In genomic region chr7:141818267-141818666, GRCm38 (mm10) we compare ENCODE assay signal across 16 mouse cellular contexts. TPM values are rescaled to one million over a fixed set of nuclear protein-coding genes. Genes with fewer than 3 reads are reported as not detected.
DNase-seq lines count a peak whose midpoint lies in the region; ATAC-seq and TF ChIP-seq lines count a peak whose summit lies in the region.
"Had no signal": no experiment of that assay in that cellular context is flagged by ENCODE, and none has a peak within 500 bp of the region (broad histone marks: within the 10 kb centered on the region; RNA-seq: fewer than 3 reads in every experiment).

No protein-coding gene starts in this region.

- ATAC-seq in hindbrain, postnatal 0 days: no peak
- ATAC-seq in hindbrain, embryonic 14.5 days (ENCODE audit: low FRiP score): no peak
- no peak for ATAC-seq in liver, postnatal 0 days
- ATAC-seq in Patski: peak; percentile 2
- peak; percentile 56 for ATAC-seq in megakaryocyte-erythroid progenitor cell, adult 5-6 weeks (replicated peaks; ENCODE audit: low FRiP score, low TSS enrichment, poor library complexity, severe bottlenecking)
- ATAC-seq in megakaryocyte, adult 5-6 weeks (ENCODE audit: poor library complexity, severe bottlenecking): no peak
- ATAC-seq: CD4-positive, CD25-positive, alpha-beta regulatory T cell, adult 4 months had no signal

- 72% methylated on average over 3 of the region's 3 CpGs for WGBS in hindbrain, postnatal 0 days
- 90% methylated on average over 3 of the region's 3 CpGs for WGBS in hindbrain, embryonic 14.5 days
- 74% methylated on average over 3 of the region's 3 CpGs for WGBS in liver, postnatal 0 days (ENCODE audit: insufficient replicate concordance)

- DNase-seq in hindbrain, postnatal 0 days (ENCODE audit: low spot score): no peak
- DNase-seq in hindbrain, embryonic 14.5 days (ENCODE audit: low spot score): no peak
- DNase-seq in liver, postnatal 0 days: no peak
- DNase-seq in liver: no peak
- DNase-seq in Patski (ENCODE audit: low read depth, low spot score): no peak
- no peak for DNase-seq in cerebellum, adult 11-12 months

- H3K27ac ChIP-seq in hindbrain, postnatal 0 days: no peak overlapping the region
- no peak overlapping the region for H3K27ac ChIP-seq in hindbrain, embryonic 14.5 days
- no peak overlapping the region for H3K27ac ChIP-seq in liver, postnatal 0 days (ENCODE audit: low read depth)
- H3K27ac ChIP-seq: neural tube, embryonic 15.5 days had no signal

- POLR2A ChIA-PET in Patski (lab: Charles Lee): interaction anchor here (1.4 kb wide), 1 partner anchor 18 kb away, joined by 3 read pairs; no protein-coding TSS in a partner anchor

- no peaks in the 10 kb centered on the region for H3K36me3 ChIP-seq in hindbrain, postnatal 0 days (ENCODE audit: insufficient read depth, low read length)
- no peaks in the 10 kb centered on the region for H3K36me3 ChIP-seq in hindbrain, embryonic 14.5 days (replicated peaks; ENCODE audit: control insufficient read depth, insufficient read depth)
- no peaks in the 10 kb centered on the region for H3K36me3 ChIP-seq in liver, postnatal 0 days (replicated peaks; ENCODE audit: insufficient read depth, low read length)
- H3K36me3 ChIP-seq: neural tube, embryonic 15.5 days had no signal

- TF ChIP-seq CTCF in hindbrain, postnatal 0 days (IDR thresholded peaks at IDR 0.05; ENCODE audit: low read depth): 0 out of 2 replicates have a peak, but pooled peaks have one; percentile 8
- peak; percentile 41 for TF ChIP-seq CTCF in liver, postnatal 0 days (IDR thresholded peaks at IDR 0.05; ENCODE audit: low read depth)
- TF ChIP-seq CTCF in Patski (IDR thresholded peaks at IDR 0.05): no peak

- no peaks in the 10 kb centered on the region; the same call in 1 of the 2 replicates for H3K4me1 ChIP-seq in hindbrain, postnatal 0 days (ENCODE audit: insufficient read depth, low read length)
- no peaks in the 10 kb centered on the region for H3K4me1 ChIP-seq in hindbrain, embryonic 14.5 days (replicated peaks; ENCODE audit: control insufficient read depth, insufficient read depth, low read length)
- no peaks in the 10 kb centered on the region for H3K4me1 ChIP-seq in liver, postnatal 0 days (ENCODE audit: insufficient read depth)

- no peak overlapping the region for H3K4me3 ChIP-seq in hindbrain, postnatal 0 days (ENCODE audit: low read length)
- no peak overlapping the region for H3K4me3 ChIP-seq in hindbrain, embryonic 14.5 days (replicated peaks; ENCODE audit: low read length)
- no peak overlapping the region for H3K4me3 ChIP-seq in liver, postnatal 0 days (ENCODE audit: low read depth, low read length)
- H3K4me3 ChIP-seq: megakaryocyte, embryonic 14.5 days; neural tube, embryonic 15.5 days had no signal

- no peaks in the 10 kb centered on the region for H3K9me3 ChIP-seq in hindbrain, postnatal 0 days (ENCODE audit: low read length)
- no peaks in the 10 kb centered on the region for H3K9me3 ChIP-seq in hindbrain, embryonic 14.5 days (ENCODE audit: control insufficient read depth, low read length)
- no peaks in the 10 kb centered on the region for H3K9me3 ChIP-seq in liver, postnatal 0 days (ENCODE audit: low read length)
- H3K9me3 ChIP-seq: megakaryocyte, embryonic 14.5 days; neural tube, embryonic 15.5 days had no signal

- H3K9ac ChIP-seq in hindbrain, postnatal 0 days (replicated peaks; ENCODE audit: low read length): no peak overlapping the region
- H3K9ac ChIP-seq in hindbrain, embryonic 14.5 days: no peak overlapping the region
- no peak overlapping the region for H3K9ac ChIP-seq in liver, postnatal 0 days (replicated peaks)
- H3K9ac ChIP-seq: neural tube, embryonic 15.5 days had no signal

- no peak for TF ChIP-seq EP300 in liver, postnatal 0 days (IDR thresholded peaks at IDR 0.05; ENCODE audit: low read depth)

- H3K4me2 ChIP-seq in hindbrain, postnatal 0 days (ENCODE audit: low read depth, low read length): no peak overlapping the region
- no peak overlapping the region for H3K4me2 ChIP-seq in hindbrain, embryonic 14.5 days (replicated peaks)
- no peak overlapping the region for H3K4me2 ChIP-seq in liver, postnatal 0 days (ENCODE audit: low read depth, low read length)
- H3K4me2 ChIP-seq: neural tube, embryonic 15.5 days had no signal

- CTCF ChIA-PET in Patski (lab: Charles Lee): interaction anchor here (1.0 kb wide), 1 partner anchor 17 kb away, joined by 4 read pairs; no protein-coding TSS in a partner anchor

- no peaks in the 10 kb centered on the region for H3K27me3 ChIP-seq in hindbrain, postnatal 0 days (ENCODE audit: insufficient read depth, low read length)
- no peaks in the 10 kb centered on the region for H3K27me3 ChIP-seq in hindbrain, embryonic 14.5 days (ENCODE audit: control insufficient read depth, insufficient read depth, low read length)
- H3K27me3 ChIP-seq in liver, postnatal 0 days (ENCODE audit: insufficient read depth, low read length): no peaks in the 10 kb centered on the region
- H3K27me3 ChIP-seq in Patski: no peaks in the 10 kb centered on the region
- H3K27me3 ChIP-seq: neural tube, embryonic 15.5 days had no signal

- in situ Hi-C loops in Patski (cut with MboI; ENCODE audit: low pct_unique_long_range_greater_than_20kb): no loop called here

RNA-seq across cellular contexts. Expression of gene Muc5b, which starts 20.6 kb away (rescaled TPM):
- total RNA-seq in hindbrain, postnatal 0 days (2014; rRNA removed): not detected in 2 replicates
- polyA plus RNA-seq in hindbrain, postnatal 0 days (2015; fragmentation: Nextera tagmentation; extraction: Ambion mirVana): 0.03 TPM in 2 replicates
- 0.03 TPM in 1 of 2 replicates, not detected in the other for polyA plus RNA-seq in hindbrain, embryonic 14.5 days (2014; fragmentation: Nextera tagmentation; extraction: Ambion mirVana)
- polyA plus RNA-seq in liver, postnatal 0 days (2015; fragmentation: Nextera tagmentation; extraction: Ambion mirVana): not detected in 2 replicates
- polyA plus RNA-seq in Patski (2021): not detected
- total RNA-seq in megakaryocyte-erythroid progenitor cell, adult 5-6 weeks (2014; fragmentation: Nextera tagmentation): not detected in 2 replicates
- not detected in 2 replicates for total RNA-seq in megakaryocyte-erythroid progenitor cell, adult 5-6 weeks (2017)
- 0.05 TPM in 1 of 2 replicates, not detected in the other for total RNA-seq in megakaryocyte, adult 5-6 weeks (2015)
- total RNA-seq in megakaryocyte, adult 5-6 weeks (2017): not detected in 2 replicates
- total RNA-seq: layer of hippocampus, postnatal 10 days; left cerebral cortex, postnatal 14 days had no signal
- polyA plus RNA-seq: brain, embryonic 14.5 days; CD4-positive, CD25-positive, alpha-beta regulatory T cell, adult 4 months; liver, embryonic 16.5 days had no signal

RNA-seq across cellular contexts. Expression of gene Muc5ac, which starts 29.5 kb away (rescaled TPM):
- not detected in 2 replicates for total RNA-seq in hindbrain, postnatal 0 days (2014; rRNA removed)
- polyA plus RNA-seq in hindbrain, postnatal 0 days (2015; fragmentation: Nextera tagmentation; extraction: Ambion mirVana): not detected in 2 replicates
- not detected in 2 replicates for polyA plus RNA-seq in hindbrain, embryonic 14.5 days (2014; fragmentation: Nextera tagmentation; extraction: Ambion mirVana)
- polyA plus RNA-seq in liver, postnatal 0 days (2015; fragmentation: Nextera tagmentation; extraction: Ambion mirVana): not detected in 2 replicates
- under 0.01 TPM for polyA plus RNA-seq in Patski (2021)
- total RNA-seq in megakaryocyte-erythroid progenitor cell, adult 5-6 weeks (2014; fragmentation: Nextera tagmentation): not detected in 2 replicates
- total RNA-seq in megakaryocyte-erythroid progenitor cell, adult 5-6 weeks (2017): not detected in 2 replicates
- not detected in 2 replicates for total RNA-seq in megakaryocyte, adult 5-6 weeks (2015)
- total RNA-seq in megakaryocyte, adult 5-6 weeks (2017): under 0.01 TPM in 1 of 2 replicates, not detected in the other
- total RNA-seq: layer of hippocampus, postnatal 10 days; left cerebral cortex, postnatal 14 days had no signal
- polyA plus RNA-seq: brain, embryonic 14.5 days; intestine, embryonic 14.5 days; liver, embryonic 16.5 days; neural tube, embryonic 15.5 days had no signal

Comparison
In these comparisons a context has a peak if more than half of its experiments do, and no peak if none do; other contexts are left out.
1. ATAC-seq: peak in Patski (single experiment) and megakaryocyte-erythroid progenitor cell, adult 5-6 weeks (single experiment); none in hindbrain, postnatal 0 days (single experiment), hindbrain, embryonic 14.5 days (single experiment), liver, postnatal 0 days (single experiment) and megakaryocyte, adult 5-6 weeks (single experiment).